In the genomic region with DNA sequence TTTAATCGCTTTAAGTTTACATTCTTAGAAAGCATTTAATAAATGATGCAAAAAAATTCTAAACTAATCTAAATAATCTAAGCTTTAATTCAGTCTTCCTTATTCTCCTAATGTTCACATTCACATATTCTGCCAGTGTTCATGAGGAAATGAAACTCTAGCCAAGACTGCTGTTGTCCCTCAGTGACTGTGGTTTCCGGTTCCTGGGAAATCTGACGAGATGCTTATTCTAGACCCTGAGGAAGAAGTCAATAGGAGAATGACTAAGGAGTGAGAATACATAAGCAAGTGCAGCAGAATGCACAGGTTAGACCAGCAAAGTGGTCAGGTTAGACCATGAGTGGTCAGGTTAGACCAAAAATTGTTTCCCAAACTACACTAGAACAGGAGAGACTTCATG, we compare ENCODE assay signal across 15 mouse cellular contexts. TPM values are rescaled to one million over a fixed set of nuclear protein-coding genes. Genes with fewer than 3 reads are reported as not detected.
DNase-seq lines count a peak whose midpoint lies in the region; ATAC-seq and TF ChIP-seq lines count a peak whose summit lies in the region.
"Had no signal": no experiment of that assay in that cellular context is flagged by ENCODE, and none has a peak within 500 bp of the region (broad histone marks: within the 10 kb centered on the region; RNA-seq: fewer than 3 reads in every experiment).

No protein-coding gene starts in this region.

- no peak for TF ChIP-seq POLR2A in lung, adult 2 months (IDR thresholded peaks at IDR 0.05; ENCODE audit: borderline replicate concordance, extremely low read depth, low read depth, low read length)

- H3K9me3 ChIP-seq in kidney, embryonic 14.5 days (ENCODE audit: control insufficient read depth, low read length) = no peaks in the 10 kb centered on the region
- no peaks in the 10 kb centered on the region for H3K9me3 ChIP-seq in liver, postnatal 0 days (ENCODE audit: low read length)
- H3K9me3 ChIP-seq: embryonic facial prominence, embryonic 12.5 days; forebrain, embryonic 15.5 days; limb, embryonic 13.5 days; neural tube, embryonic 12.5 days; stomach, embryonic 15.5 days had no signal

- no peak overlapping the region for H3K27ac ChIP-seq in kidney, embryonic 14.5 days (ENCODE audit: low read depth, low read length)
- peak overlapping the region; percentile 78 for H3K27ac ChIP-seq in liver, postnatal 0 days (ENCODE audit: low read depth)
- H3K27ac ChIP-seq: embryonic facial prominence, embryonic 12.5 days; forebrain, embryonic 15.5 days; limb, embryonic 13.5 days; neural tube, embryonic 12.5 days had no signal

- H3K4me3 ChIP-seq in kidney, embryonic 14.5 days (ENCODE audit: low read length) = no peak overlapping the region
- no peak overlapping the region for H3K4me3 ChIP-seq in lung, adult 2 months (replicated peaks; ENCODE audit: extremely low read depth, low read depth, low read length)
- H3K4me3 ChIP-seq in liver, postnatal 0 days (ENCODE audit: low read depth, low read length) = no peak overlapping the region
- H3K4me3 ChIP-seq: embryonic facial prominence, embryonic 12.5 days; forebrain, embryonic 15.5 days; limb, embryonic 13.5 days; neural tube, embryonic 12.5 days; stomach, embryonic 15.5 days had no signal

- H3K27me3 ChIP-seq in kidney, embryonic 14.5 days (ENCODE audit: control insufficient read depth, insufficient read depth, low read length) = no peaks in the 10 kb centered on the region
- H3K27me3 ChIP-seq in liver, postnatal 0 days (ENCODE audit: insufficient read depth, low read length) = no peaks in the 10 kb centered on the region
- H3K27me3 ChIP-seq: embryonic facial prominence, embryonic 12.5 days; forebrain, embryonic 15.5 days; limb, embryonic 13.5 days; neural tube, embryonic 12.5 days; stomach, embryonic 15.5 days had no signal

- peaks cover 10% of the 10 kb centered on the region; the same call in 1 of the 2 replicates for H3K4me1 ChIP-seq in kidney, embryonic 14.5 days (ENCODE audit: control insufficient read depth, insufficient read depth, low read length)
- H3K4me1 ChIP-seq in lung, adult 2 months (ENCODE audit: control insufficient read depth, insufficient read depth, low read length) = peaks cover 9% of the 10 kb centered on the region
- H3K4me1 ChIP-seq in liver, postnatal 0 days (ENCODE audit: insufficient read depth) = peaks cover 31% of the 10 kb centered on the region
- H3K4me1 ChIP-seq: embryonic facial prominence, embryonic 12.5 days; forebrain, embryonic 15.5 days; stomach, embryonic 15.5 days had no signal

- WGBS in kidney, embryonic 14.5 days = 83% methylated on average over 3 of the region's 3 CpGs
- WGBS in lung, adult 2 months = 52% methylated on average over 3 of the region's 3 CpGs
- 65% methylated on average over 3 of the region's 3 CpGs for WGBS in liver, postnatal 0 days (ENCODE audit: insufficient replicate concordance)

- no peak for TF ChIP-seq CTCF in lung, adult 2 months (IDR thresholded peaks at IDR 0.05; ENCODE audit: insufficient read depth, low read length)
- no peak for TF ChIP-seq CTCF in liver, postnatal 0 days (IDR thresholded peaks at IDR 0.05; ENCODE audit: low read depth)

- DNase-seq in kidney, adult 9 months = peak; percentile 32
- peak; percentile 62 for DNase-seq in lung, postnatal 36 days
- no peak for DNase-seq in lung, adult 2 months
- no peak for DNase-seq in liver, postnatal 0 days
- DNase-seq in T-cell, adult 2 months (ENCODE audit: low spot score) = no peak
- no peak for DNase-seq in thymus, postnatal 0 days (ENCODE audit: low spot score)
- DNase-seq: cerebellum, adult 8-10 months; thymus, postnatal 14 days had no signal

- no peak overlapping the region for H3K4me2 ChIP-seq in kidney, embryonic 14.5 days (replicated peaks; ENCODE audit: low read depth, low read length)
- H3K4me2 ChIP-seq in liver, postnatal 0 days (ENCODE audit: low read depth, low read length) = no peak overlapping the region
- H3K4me2 ChIP-seq: embryonic facial prominence, embryonic 12.5 days; forebrain, embryonic 15.5 days; limb, embryonic 13.5 days; neural tube, embryonic 12.5 days; stomach, embryonic 15.5 days had no signal

- no peak for ATAC-seq in kidney, embryonic 14.5 days (ENCODE audit: low FRiP score, low TSS enrichment)
- ATAC-seq in liver, postnatal 0 days = no peak
- ATAC-seq: forebrain, embryonic 15.5 days; hindbrain, embryonic 16.5 days had no signal

- no peak overlapping the region for H3K9ac ChIP-seq in kidney, embryonic 14.5 days (ENCODE audit: low read depth, low read length)
- H3K9ac ChIP-seq in liver, postnatal 0 days (replicated peaks) = no peak overlapping the region
- H3K9ac ChIP-seq: embryonic facial prominence, embryonic 12.5 days; forebrain, embryonic 15.5 days; limb, embryonic 13.5 days; neural tube, embryonic 12.5 days; stomach, embryonic 15.5 days had no signal

- H3K36me3 ChIP-seq in kidney, embryonic 14.5 days (ENCODE audit: control insufficient read depth, insufficient read depth, low read length) = no peaks in the 10 kb centered on the region
- H3K36me3 ChIP-seq in liver, postnatal 0 days (replicated peaks; ENCODE audit: insufficient read depth, low read length) = 0 out of 2 replicates have a peak, but pooled peaks cover 2% of the 10 kb centered on the region
- H3K36me3 ChIP-seq: forebrain, embryonic 15.5 days; neural tube, embryonic 12.5 days had no signal

- TF ChIP-seq EP300 in liver, postnatal 0 days (IDR thresholded peaks at IDR 0.05; ENCODE audit: low read depth) = no peak

RNA-seq across cellular contexts. Expression of a gene that starts 53.3 kb away (rescaled TPM):
- polyA plus RNA-seq in kidney, embryonic 14.5 days (2014; fragmentation: Nextera tagmentation; extraction: Ambion mirVana) = 38.9 and 42.6 TPM in 2 replicates
- polyA plus RNA-seq in lung, adult 2 months (2012; rRNA removed) = 4.7 and 6.4 TPM in 2 replicates
- 10.6 and 11.1 TPM in 2 replicates for polyA plus RNA-seq in liver, postnatal 0 days (2015; fragmentation: Nextera tagmentation; extraction: Ambion mirVana)
- polyA plus RNA-seq in thymus, postnatal 0 days (2015; fragmentation: Nextera tagmentation; extraction: Ambion mirVana) = 37.8 and 40.9 TPM in 2 replicates

Comparison
In these comparisons a context has a peak if more than half of its experiments do, and no peak if none do; other contexts are left out.
1. DNase-seq: peak in kidney, adult 9 months (single experiment) and lung, postnatal 36 days (single experiment); none in lung, adult 2 months (single experiment), liver, postnatal 0 days (single experiment), T-cell, adult 2 months (single experiment) and thymus, postnatal 0 days (single experiment).